Mouse (Mus musculus): Measurements from ENCODE around the gene Rnf43.

DNA sequence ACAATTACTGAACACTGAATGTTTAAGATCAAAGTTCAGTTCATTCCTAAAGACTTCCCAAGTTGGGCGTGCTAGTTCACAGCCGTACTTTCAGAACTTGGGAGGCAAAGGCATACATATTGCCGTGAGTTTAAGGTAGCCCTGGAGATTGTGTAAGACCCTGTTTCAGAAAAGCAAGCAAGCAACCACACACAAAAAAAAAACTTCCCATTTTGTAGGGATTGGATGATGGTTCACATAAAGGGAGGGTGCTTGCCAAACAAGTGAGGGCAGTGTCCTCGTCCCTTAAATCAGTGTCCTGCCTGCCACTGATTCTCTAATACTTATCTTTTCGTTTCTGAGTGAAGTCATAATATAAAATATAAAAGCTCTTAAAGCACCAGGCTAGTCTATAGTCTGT lies 7.8 kb upstream of the Rnf43 start:
- TF ChIP-seq TAL1 (IDR thresholded peaks at IDR 0.05; ENCODE audit: low read length) (no peak), GATA1 (IDR thresholded peaks at IDR 0.05; ENCODE audit: low read length) (no peak)
